Mouse (Mus musculus) frontal cortex, adult 2 months (tissue): Measurements from ENCODE around the gene Gja5. TPM values are rescaled to one million over a fixed set of nuclear protein-coding genes. Genes with fewer than 3 reads are reported as not detected.
"Not testable (repeated sequence)": the region's sequence is repeated elsewhere in the genome, so short reads cannot be mapped to it uniquely, and the experiment has no call there.

Experiments
- DNase-seq, 2 experiments: peaks; one replicate each; pipeline ENCODE4 v3.0.0; 2022; ENCODE audit warnings: low spot score in 1 of 2; ENCODE audit errors: extremely low spot score in 1 of 2
- polyA plus RNA-seq: library from polyadenylated mRNA; depleted of rRNA; stranded (reverse); fragments of >200 nt; gene quantifications from 2 replicates; pipeline ENCODE4 v1.2.3, GENCODE M21; 2012; rRNA removed

Gja5 gene
- polyA plus RNA-seq, 1 experiment = 0.62 TPM

DNA sequence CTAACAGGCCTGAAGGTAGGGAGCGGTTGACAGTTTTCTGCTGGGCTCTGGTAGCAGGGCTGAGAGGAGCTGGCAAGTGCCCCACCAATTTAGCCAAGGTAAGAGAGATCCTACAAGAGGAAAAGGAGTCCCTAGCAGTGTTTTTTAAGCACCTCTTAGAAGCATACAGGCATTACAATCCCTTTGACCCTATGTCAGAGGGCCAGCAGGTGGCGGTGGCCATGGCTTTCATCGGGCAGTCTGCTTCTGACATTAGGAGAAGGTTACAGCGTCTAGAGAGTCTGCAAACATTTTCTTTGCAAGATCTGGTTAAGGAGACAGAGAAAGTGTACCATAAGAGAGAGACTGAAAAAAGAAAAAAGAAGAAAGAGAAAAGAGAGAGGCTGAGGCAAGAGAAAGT is 183.8 kb downstream of the Gja5 start:
- not testable (repeated sequence) for DNase-seq

GRCm38 (mm10) chr3:97091971-97092370 is 187.5 kb downstream of the Gja5 start:
- DNase-seq = not testable (repeated sequence)

- DNase-seq = not testable (repeated sequence)
Observed at GRCm38 (mm10) chr3:97096664-97097063, 192.2 kb downstream of the Gja5 start.

DNA sequence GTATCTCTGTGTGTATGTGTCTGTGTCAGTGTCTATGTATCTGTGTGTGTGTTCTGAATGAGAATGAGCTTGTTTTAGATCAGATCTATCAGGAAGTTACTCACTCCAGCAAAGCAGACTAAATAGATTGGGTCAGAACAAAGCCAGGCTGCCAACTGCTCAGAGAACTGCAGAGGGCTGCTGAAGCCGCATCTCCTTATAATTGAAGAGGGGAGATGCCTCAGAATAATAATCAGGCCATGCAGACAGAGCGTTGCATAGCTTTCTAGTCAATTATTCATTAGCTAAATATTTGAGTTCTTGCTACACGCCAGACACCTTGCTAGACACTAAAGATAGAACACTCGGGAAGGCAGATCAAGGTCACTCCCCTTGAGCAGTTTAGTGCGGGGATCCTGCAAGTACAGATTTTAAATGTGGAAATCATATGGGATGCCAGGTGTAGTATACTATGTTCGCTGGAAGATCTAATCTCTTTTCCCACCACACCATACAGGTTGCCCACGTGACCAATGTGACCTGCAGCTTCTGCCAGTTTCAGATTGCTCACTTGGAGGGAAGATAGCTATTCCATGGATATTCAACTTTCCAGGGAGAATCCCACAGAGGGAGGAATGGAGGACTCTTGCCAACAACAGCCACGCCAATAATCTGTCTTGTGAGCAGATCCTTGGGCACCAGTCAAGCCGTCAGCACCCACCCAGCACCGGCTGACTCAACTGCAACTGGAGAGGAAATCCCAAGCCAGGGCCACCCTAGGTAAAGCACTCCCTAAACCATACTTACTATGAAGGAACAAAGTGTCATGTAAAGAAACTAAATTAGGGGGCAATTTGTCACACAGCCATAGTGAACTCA is 196.5 kb downstream of the Gja5 start:
- DNase-seq = peak in 1 of 2 experiments; percentile 1

GRCm38 (mm10) chr3:97103946-97104345 is 199.5 kb downstream of the Gja5 start:
- DNase-seq = not testable (repeated sequence)

- DNase-seq = no peak
Observed at GRCm38 (mm10) chr3:97104696-97105430, 200.4 kb downstream of the Gja5 start.

GRCm38 (mm10) chr3:97117511-97117910 is 213.0 kb downstream of the Gja5 start:
- no peak for DNase-seq

- DNase-seq = no peak
Observed at GRCm38 (mm10) chr3:97118313-97118712, 213.8 kb downstream of the Gja5 start.

GRCm38 (mm10) chr3:97124193-97124592 is 219.7 kb downstream of the Gja5 start:
- no peak for DNase-seq

Other genes starting within 250 kb of the Gja5 start
- 5.9 and 9.8 TPM in 2 replicates for gene Ankrd35, start 234.6 kb upstream of the Gja5 start, polyA plus RNA-seq
- gene Pias3, start 208.3 kb upstream of the Gja5 start, polyA plus RNA-seq = 25.2 and 25.8 TPM in 2 replicates
- gene Nudt17, start 196.1 kb upstream of the Gja5 start, polyA plus RNA-seq = 10.2 and 10.5 TPM in 2 replicates
- 34.2 and 34.4 TPM in 2 replicates for gene Polr3c, start 177.1 kb upstream of the Gja5 start, polyA plus RNA-seq
- gene Rnf115, start 177.0 kb upstream of the Gja5 start, polyA plus RNA-seq = 46.0 and 49.0 TPM in 2 replicates
- 0.32 and 0.36 TPM in 2 replicates for gene Pdzk1, start 75.4 kb upstream of the Gja5 start, polyA plus RNA-seq
- gene Cd160, start 75.3 kb upstream of the Gja5 start, polyA plus RNA-seq = 0.06 TPM in 1 of 2 replicates, not detected in the other
- 17.7 and 19.3 TPM in 2 replicates for gene Gpr89, start 653 bp downstream of the Gja5 start, polyA plus RNA-seq
- gene Gja8, start 21.3 kb downstream of the Gja5 start, polyA plus RNA-seq = not detected in 2 replicates